Mouse (Mus musculus) ES-Bruce4 (cell line): ENCODE data around the gene Twnk. TPM values are rescaled to one million over a fixed set of nuclear protein-coding genes. Genes with fewer than 3 reads are reported as not detected.
A peak's percentile ranks its signal among the peaks of the same experiment; 100 is the strongest.

ENCODE experiments used
- H3K27ac ChIP-seq: 2 replicates; pipeline ENCODE4 v1.5.1; 2012; ENCODE audit warnings: low read length, inconsistent platforms; ENCODE audit not compliant: insufficient read depth
- H3K27me3 ChIP-seq: 2 replicates; pipeline ENCODE4 v1.6.1; 2012; ENCODE audit warnings: mild to moderate bottlenecking, low read length, inconsistent platforms; ENCODE audit not compliant: control insufficient read depth, poor library complexity, insufficient read depth, severe bottlenecking
- H3K36me3 ChIP-seq: 2 replicates; pipeline ENCODE4 v1.6.1; 2012; ENCODE audit warnings: inconsistent platforms, mild to moderate bottlenecking, low read length, moderate library complexity; ENCODE audit not compliant: control insufficient read depth, poor library complexity, insufficient read depth, severe bottlenecking
- H3K4me1 ChIP-seq: one replicate; pipeline ENCODE4 v1.8.1; 2011; ENCODE audit warnings: low read length; ENCODE audit not compliant: control insufficient read depth, insufficient read depth
- H3K4me3 ChIP-seq: 2 replicates; pipeline ENCODE4 v1.5.1; 2011; ENCODE audit warnings: low read depth, mild to moderate bottlenecking, low read length
- H3K9ac ChIP-seq: 2 replicates; pipeline ENCODE4 v1.6.1; 2012; ENCODE audit warnings: low read depth, mild to moderate bottlenecking, inconsistent platforms; ENCODE audit not compliant: poor library complexity, severe bottlenecking
- H3K9me3 ChIP-seq: replicated peaks from 2 replicates; pipeline ENCODE4 v1.6.1; 2012; ENCODE audit warnings: mild to moderate bottlenecking, low read length, inconsistent platforms; ENCODE audit not compliant: control insufficient read depth, poor library complexity, insufficient read depth, severe bottlenecking
- CTCF ChIP-seq: IDR thresholded peaks from one replicate; pipeline ENCODE4 v1.8.1; 2011; ENCODE audit warnings: low read depth, low read length
- EP300 ChIP-seq: IDR thresholded peaks from 2 replicates; pipeline ENCODE4 v1.6.1; 2011; ENCODE audit warnings: low read depth, low read length; ENCODE audit not compliant: insufficient read depth
- POLR2A ChIP-seq: IDR thresholded peaks from one replicate; pipeline ENCODE4 v1.8.1; 2011; ENCODE audit warnings: low read length; ENCODE audit not compliant: insufficient read depth
- polyA plus RNA-seq: library from polyadenylated mRNA; stranded (reverse); fragments of >200 nt; gene quantifications from 2 replicates; pipeline ENCODE4 v1.2.4, GENCODE M21; 2011; ENCODE audit warnings: low read depth; ENCODE audit not compliant: missing spikeins, insufficient read depth, insufficient read length

Gene Twnk
- polyA plus RNA-seq, 1 experiment, result 24.5 TPM

- H3K9me3 ChIP-seq, result no peaks in the 10 kb centered on the region
- TF ChIP-seq POLR2A (no peak), CTCF (no peak), EP300 (no peak)
- no peak overlapping the region for H3K4me3 ChIP-seq
- no peak overlapping the region for H3K9ac ChIP-seq
- no peaks in the 10 kb centered on the region for H3K27me3 ChIP-seq
- peaks cover 2% of the 10 kb centered on the region for H3K4me1 ChIP-seq
- H3K36me3 ChIP-seq, result no peaks in the 10 kb centered on the region
- no peak overlapping the region for H3K27ac ChIP-seq
These were observed 39.0 kb downstream of the Twnk start for GRCm38 (mm10) chr19:45044389-45044927.

GRCm38 (mm10) chr19:45045236-45045635 lies 39.8 kb downstream of the Twnk start:
- H3K27ac ChIP-seq, result no peak overlapping the region
- no peak overlapping the region for H3K9ac ChIP-seq
- H3K27me3 ChIP-seq, result no peaks in the 10 kb centered on the region
- H3K9me3 ChIP-seq, result no peaks in the 10 kb centered on the region
- no peaks in the 10 kb centered on the region for H3K36me3 ChIP-seq
- H3K4me1 ChIP-seq, result peaks cover 2% of the 10 kb centered on the region
- no peak overlapping the region for H3K4me3 ChIP-seq
- TF ChIP-seq POLR2A (no peak), CTCF (no peak), EP300 (no peak)

GRCm38 (mm10) chr19:45045651-45046050 lies 40.2 kb downstream of the Twnk start, which contains the start of gene Pdzd7:
Gene Pdzd7 (minus strand): TSS chr19:45045717.
- TF ChIP-seq POLR2A (no peak), EP300 (no peak), CTCF (no peak)
- no peak within 1 kb of the TSS for H3K9ac ChIP-seq
- H3K4me3 ChIP-seq, result peak within 1 kb of the TSS; percentile 24
- H3K4me1 ChIP-seq, result peaks cover 2% of the 10 kb centered on the region
- H3K27ac ChIP-seq, result no peak within 1 kb of the TSS
- H3K36me3 ChIP-seq, result no peaks in the 10 kb centered on the region
- H3K9me3 ChIP-seq, result no peaks in the 10 kb centered on the region
- H3K27me3 ChIP-seq, result no peaks in the 10 kb centered on the region

- H3K4me1 ChIP-seq, result peaks cover 2% of the 10 kb centered on the region
- no peaks in the 10 kb centered on the region for H3K9me3 ChIP-seq
- H3K9ac ChIP-seq, result no peak overlapping the region
- no peak overlapping the region for H3K27ac ChIP-seq
- TF ChIP-seq EP300 (no peak), POLR2A (no peak), CTCF (no peak)
- H3K36me3 ChIP-seq, result no peaks in the 10 kb centered on the region
- peak overlapping the region; percentile 24 for H3K4me3 ChIP-seq
- no peaks in the 10 kb centered on the region for H3K27me3 ChIP-seq
These were observed 41.3 kb downstream of the Twnk start for GRCm38 (mm10) chr19:45046523-45047321.

GRCm38 (mm10) chr19:45047417-45047934 lies 42.0 kb downstream of the Twnk start, which contains the start of gene Sfxn3:
Gene Sfxn3 (plus strand): TSS chr19:45047503.
- H3K36me3 ChIP-seq, result no peaks in the 10 kb centered on the region
- H3K27me3 ChIP-seq, result no peaks in the 10 kb centered on the region
- TF ChIP-seq POLR2A, result no peak
- TF ChIP-seq EP300, result no peak
- TF ChIP-seq CTCF, result peak; percentile 34
- no peak within 1 kb of the TSS for H3K27ac ChIP-seq
- peaks cover 2% of the 10 kb centered on the region for H3K4me1 ChIP-seq
- no peaks in the 10 kb centered on the region for H3K9me3 ChIP-seq
- H3K4me3 ChIP-seq, result peak within 1 kb of the TSS; percentile 61
- H3K9ac ChIP-seq, result no peak within 1 kb of the TSS; the same call in 1 of the 2 replicates
